ENCODE assay signal across 11 mouse cellular contexts in the genomic region with DNA sequence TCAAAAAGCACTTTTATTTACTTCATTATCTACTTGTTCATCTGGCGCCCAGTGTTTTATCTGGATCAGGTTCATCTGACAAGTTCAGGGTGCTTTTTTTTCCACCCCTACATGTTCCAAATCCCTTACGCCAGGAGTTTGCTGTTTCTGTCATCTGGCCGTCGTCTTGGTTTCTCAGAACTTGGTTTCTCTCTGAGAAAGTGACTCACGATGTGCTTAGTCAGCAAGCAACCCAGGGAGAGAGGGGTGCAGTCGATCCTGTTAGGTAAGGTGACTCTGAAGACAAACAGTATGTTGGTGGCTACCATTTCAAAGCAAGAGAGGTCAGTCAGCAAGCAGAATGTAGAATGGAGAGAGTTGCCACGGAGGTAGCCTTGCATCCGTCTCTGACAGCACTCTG. TPM values are rescaled to one million over a fixed set of nuclear protein-coding genes. Genes with fewer than 3 reads are reported as not detected.
"Had no signal": no experiment of that assay in that cellular context is flagged by ENCODE, and none has a peak within 500 bp of the region (broad histone marks: within the 10 kb centered on the region; RNA-seq: fewer than 3 reads in every experiment).

No protein-coding gene starts in this region.

- DNase-seq: kidney, adult 8-10 months; kidney, postnatal 36 days; layer of hippocampus, adult 9-11 months; liver; lung, adult 18-20 months; retina, postnatal 1 day; right cerebral cortex, postnatal 25 days; thymus, postnatal 36 days had no signal

- ATAC-seq: midbrain, embryonic 16.5 days had no signal

RNA-seq across cellular contexts. Expression of gene Casr, which starts 10.0 kb away (rescaled TPM):
- polyA plus RNA-seq: liver, embryonic 14.5 days; neural tube, embryonic 13.5 days had no signal
